Mouse (Mus musculus): ENCODE measurements around the gene Kdm4b.
A peak's percentile ranks its signal among the peaks of the same experiment; 100 is the strongest.

Kdm4b gene

DNA sequence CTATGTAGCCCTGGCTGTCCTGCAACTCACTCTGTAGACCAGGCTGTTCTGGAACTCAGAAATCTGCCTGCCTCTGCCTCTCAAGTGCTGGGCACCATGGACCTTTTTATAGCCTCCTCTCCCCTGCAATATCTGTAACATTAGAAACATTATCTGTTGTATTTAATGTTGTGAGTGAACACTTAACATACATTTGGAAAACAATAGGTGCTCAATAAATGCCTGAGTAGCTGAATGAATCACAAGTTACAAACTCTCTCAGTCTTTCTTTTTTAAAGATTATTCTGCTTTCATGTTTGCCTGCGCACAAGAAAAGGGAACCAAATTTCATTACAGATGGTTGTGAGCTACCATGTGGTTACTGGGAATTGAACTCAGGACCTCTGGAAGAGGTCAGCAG is 27.6 kb upstream of the Kdm4b start:
- DNase-seq (ENCODE audit: low spot score): no peak

DNA sequence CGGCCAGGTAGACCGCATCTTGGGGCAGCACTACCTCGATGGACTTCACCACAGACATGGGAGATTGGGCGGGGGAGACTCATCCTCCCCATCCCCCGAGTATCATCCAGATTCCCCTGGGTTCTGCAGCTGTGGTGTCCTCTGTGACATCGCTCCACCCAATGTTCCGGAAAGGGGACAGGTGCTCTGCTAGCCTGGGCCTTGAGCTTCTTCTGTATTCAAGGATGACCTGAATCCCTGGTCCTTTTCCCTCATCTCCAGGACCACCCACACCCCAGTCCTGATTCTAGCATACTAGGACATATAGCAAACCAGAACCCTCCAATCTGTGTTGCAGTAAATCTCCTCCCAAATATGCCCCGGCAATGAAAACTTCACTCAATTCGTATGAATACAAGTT is 25.7 kb upstream of the Kdm4b start, which contains the start of gene Arrdc5:
TSS of gene Arrdc5 (minus strand) at position 101 of the 400 bp plus-strand sequence.
- DNase-seq (ENCODE audit: low spot score): no peak

DNA sequence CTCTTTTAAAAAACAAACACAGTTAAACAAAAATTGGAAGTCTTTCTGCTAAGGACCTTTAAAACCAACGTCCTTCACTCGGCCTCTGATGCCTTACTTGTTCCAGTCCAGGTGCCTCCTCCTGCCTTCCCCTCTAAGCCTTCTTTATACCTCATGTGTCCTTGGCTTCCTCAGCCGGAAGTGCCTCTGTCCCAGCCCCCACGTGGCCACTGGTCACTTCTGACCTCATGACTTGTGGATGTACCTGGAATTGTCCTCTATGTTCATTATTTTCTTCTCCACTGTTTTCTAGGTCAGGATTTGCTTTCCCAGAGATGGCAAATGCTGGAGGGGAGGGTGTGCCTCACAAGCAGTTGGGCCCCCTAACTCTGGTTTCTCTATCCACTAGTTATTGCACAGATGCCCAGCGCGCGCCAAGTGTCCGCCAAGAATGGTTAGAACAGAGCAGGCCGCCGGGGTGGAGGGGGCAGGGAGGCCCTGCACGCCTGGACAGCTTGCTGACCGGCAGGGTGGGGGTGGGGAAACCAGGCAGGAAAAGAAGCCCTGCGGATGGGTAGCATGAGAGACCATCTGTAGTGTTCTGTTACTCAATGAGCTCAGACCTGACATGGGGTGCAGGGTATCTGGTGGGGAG is 23.4 kb upstream of the Kdm4b start:
- DNase-seq (ENCODE audit: low spot score): no peak

DNA sequence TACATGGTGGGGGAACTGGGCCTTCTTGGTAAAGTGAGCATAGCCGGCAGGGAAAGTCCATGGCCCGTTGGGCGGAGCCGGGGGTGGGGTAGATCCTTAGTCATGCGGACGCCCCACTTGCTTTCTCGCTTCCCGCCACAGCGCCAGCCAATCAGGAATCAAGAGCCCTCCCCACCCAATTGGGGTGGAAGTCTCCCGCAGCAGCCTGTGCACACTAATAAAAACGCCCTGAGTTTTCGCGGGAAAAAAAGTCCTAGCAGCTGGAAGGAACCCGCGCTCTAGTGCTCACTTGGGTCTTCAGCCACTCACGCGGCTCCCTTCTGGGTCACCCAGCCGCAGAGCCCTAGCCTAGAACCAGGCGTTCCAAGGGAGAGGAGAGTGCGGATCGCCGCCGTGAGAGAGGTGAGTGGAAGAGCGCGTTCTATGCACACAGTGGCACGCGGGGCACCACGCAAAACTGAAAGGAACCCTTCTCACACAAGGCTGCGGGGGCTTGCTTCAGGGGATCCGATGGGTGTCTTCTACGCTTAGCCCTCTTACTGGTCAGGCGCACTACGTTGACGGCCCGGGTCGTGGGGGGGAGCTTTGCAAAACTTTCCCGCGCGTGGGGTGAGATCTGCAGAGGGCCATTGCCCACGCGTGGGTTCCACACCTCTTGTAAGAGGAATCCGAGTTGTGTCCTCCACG is 22.6 kb upstream of the Kdm4b start, which contains the start of gene Uhrf1:
TSS of gene Uhrf1 (plus strand) at position 162 of the 687 bp plus-strand sequence.
- DNase-seq (ENCODE audit: low spot score): peak; percentile 86

DNA sequence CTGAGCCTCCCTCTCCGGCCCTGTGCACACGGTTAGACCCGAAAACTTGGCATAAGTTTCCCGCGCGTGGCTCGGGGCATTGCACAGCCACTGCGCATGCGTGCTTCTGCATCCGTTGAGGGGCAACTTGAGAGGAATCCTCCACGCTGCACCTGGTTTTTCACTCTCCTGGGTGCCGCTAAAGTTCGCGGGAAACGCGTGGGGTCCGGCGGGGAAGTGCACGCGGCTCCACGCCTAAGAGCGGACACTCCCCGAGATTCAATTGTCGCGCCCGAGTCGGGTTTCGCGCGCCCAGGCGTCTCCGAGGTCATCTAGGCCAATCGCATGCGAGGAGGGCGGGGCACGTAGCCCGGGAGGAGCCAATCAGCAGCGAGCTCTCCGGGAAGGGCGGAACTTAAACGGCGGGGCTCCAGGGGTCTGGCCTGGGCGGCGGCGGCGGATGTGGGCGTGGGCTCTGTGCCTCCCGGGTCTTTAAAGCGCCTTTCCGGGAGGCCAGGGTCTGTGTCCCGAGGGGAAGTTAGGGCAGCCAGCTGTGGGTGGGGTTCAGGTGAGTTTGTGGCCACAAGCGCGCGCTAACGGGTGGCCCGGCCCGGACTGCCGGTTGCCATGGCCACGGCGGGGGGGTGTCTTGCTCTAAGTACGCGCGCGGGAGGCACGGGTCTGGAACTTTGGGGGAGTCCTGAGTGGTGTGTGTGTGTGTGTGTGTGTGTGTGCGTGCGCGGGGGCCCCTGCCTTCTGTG is 21.8 kb upstream of the Kdm4b start:
- peak; percentile 97 for DNase-seq (ENCODE audit: low spot score)

DNA sequence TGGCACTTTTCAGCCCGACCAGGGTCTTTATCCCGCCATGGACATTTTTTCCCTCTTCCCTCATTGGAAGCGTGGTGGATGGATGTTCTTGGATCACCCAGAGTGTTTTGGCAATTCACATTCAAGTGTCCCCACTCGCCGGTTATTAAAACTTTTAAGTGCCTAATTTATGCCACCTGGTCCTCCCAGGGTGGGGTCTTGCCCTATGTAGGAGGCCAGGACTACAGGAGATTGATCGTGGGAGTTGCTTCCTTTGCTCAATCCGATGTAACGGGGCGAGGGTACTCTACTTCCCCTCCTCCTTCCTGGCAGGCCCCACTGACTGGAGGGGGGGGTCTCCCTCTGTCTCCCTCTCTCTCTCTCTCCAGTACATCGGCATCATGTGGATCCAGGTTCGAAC is 21.1 kb upstream of the Kdm4b start:
- DNase-seq (ENCODE audit: low spot score): no peak

DNA sequence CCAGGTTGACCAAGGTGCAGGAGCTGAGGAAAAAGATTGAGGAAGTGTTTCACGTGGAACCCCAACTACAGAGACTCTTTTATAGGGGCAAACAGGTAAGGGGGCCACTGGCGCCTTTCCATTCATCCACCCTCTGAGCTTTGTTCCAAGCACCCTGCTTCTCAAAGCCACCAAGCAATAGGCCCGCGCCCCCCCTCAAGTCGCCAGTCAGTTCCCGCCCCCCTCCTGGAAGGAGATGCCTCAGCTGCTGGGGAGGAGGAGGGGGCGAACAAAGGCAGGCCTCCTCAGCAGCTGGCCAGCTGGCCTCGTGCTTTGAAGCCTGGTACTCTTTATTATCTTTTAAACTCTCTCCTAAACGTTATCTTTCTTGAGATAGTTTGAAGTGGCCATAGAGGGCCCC is 20.7 kb upstream of the Kdm4b start:
- no peak for DNase-seq (ENCODE audit: low spot score)

DNA sequence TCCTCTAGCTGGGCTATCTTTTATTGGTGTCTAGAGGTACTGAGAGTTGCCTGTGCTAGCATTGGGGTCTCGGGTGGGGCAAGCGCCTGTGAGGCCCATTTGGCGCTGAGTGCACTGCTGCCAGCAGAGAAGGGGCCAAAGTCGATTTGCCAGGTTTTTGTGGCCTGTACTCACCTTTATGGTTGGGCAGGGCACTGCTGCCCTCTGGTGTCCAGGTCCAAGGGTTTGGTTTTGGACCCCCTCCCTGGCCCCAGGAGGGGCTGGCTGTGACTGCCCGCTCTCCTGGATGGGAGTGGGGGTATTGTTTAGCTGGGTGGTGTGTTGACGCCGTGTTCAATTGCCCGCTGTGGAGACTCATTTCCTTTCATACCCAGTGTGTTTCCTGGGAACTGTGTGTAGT is 20.0 kb upstream of the Kdm4b start:
- DNase-seq (ENCODE audit: low spot score): no peak

DNA sequence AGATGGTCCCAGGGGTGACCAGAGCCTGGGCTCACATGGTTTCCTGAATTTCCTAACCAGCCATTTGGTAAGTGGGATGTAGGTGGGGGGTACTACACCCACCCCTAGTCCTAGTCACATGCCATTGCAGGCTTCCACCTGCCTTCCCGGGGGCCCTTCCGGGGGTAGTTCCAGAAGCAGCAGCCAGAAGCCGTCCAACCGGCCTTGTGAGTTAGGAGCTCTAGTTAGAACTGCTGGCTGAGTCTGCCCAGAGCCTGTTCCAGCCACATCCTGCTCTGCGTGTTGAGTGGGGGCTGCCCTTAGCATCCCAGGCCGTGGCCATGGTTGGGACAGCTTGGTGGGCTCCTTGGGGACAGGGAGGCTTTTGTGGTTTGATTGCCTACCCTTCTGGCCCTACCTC is 17.8 kb upstream of the Kdm4b start:
- peak; percentile 27 for DNase-seq (ENCODE audit: low spot score)

DNA sequence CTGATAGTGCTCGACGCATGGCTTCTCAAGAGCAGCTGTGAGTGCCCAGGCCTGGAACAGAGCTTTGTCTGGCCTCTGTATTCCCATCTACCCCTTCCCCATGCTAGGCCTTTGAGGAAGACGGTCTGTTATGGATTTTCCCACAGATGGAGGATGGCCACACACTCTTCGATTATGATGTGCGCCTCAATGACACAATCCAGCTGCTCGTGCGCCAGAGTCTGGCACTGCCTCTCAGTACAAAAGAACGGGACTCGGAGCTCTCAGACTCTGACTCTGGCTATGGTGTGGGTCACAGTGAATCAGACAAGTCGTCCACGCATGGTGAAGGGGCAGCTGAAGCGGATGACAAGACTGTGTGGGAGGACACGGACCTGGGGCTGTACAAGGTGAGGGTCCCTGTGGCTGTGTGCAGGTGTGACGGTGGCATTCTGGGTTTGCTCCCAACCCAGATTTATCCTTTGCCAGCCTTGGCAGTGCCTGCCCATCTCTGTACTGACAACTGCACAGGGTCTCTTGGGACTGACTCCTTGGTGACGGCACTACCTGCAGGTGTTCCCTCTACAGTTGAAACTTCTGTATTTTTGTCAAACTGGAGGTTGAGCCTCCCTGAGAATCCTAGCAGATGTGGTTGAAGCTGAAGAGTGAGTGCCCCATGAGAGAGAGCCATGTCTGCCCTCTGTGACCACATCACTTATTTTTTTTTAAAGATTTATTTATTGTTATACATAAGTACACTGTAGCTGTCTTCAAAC is 16.5 kb upstream of the Kdm4b start:
- no peak for DNase-seq (ENCODE audit: low spot score)

DNA sequence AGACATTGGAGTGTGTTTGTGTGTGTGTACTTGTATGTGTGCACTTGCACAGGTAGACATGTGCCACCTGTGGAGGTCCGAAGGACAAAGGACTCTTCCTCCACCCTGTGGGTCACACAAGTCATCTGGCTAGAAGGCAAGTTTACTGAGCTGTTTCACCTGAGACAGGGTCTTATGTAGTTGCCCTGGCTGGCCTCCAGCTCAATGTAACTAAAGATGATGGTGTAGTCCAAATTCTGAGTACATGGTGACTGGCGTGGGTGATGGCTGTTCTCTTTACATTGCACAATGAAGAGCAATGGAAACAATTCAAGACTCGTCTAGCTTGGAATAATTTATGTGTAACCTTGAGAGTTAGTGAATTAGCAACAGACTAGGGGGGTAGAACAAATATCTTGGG is 1.4 kb upstream of the Kdm4b start:
- no peak for DNase-seq (ENCODE audit: low spot score)

DNA sequence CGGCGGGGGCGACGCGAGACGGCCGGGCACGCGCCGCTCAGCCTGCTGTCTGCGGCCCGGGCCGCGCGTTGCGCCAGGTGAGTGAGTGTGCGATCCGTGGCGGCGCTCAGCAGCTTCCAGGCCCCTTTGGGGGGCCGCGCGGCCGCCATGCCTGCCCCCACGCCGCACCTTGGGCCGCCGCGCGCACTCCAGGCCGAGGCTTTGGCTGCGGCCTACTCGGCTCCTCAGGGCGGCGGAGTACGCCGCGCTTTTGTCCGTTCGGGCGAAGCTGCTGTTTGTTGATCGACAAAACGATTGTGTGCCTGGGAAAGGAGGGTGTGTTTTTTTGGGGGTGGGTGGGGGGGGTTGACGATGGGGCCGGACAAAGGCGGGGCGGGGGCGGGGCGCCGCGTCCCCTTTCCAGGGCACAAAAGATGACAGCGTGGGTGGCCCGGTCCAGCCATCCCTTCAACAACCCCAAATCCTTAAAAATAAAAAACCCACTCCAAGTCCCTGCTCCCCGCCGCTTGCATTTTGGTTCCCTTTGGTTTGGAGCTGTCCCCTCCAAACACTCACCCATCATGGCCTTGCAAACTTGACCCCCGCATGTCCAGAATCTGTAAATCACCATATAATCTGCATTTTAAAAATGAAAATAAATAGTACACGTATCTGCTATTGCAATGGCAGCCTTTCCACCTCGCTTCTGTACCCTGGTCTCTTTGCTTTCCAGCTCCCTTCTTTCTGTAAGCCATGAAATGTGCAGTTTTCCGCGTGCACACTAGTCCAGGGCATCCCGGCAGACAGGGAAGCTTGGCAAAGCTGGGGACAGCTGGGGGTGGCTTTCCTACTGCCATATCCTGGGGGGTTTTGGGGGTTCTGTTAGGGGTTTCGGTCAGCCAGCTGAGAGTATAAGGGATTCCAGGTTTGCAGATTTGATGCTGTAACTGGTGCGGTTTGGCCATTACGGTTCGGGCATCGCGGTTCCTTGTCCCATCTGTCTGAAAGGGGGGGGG is 588 bp downstream of the Kdm4b start:
- DNase-seq (ENCODE audit: low spot score): peak; percentile 27

DNA sequence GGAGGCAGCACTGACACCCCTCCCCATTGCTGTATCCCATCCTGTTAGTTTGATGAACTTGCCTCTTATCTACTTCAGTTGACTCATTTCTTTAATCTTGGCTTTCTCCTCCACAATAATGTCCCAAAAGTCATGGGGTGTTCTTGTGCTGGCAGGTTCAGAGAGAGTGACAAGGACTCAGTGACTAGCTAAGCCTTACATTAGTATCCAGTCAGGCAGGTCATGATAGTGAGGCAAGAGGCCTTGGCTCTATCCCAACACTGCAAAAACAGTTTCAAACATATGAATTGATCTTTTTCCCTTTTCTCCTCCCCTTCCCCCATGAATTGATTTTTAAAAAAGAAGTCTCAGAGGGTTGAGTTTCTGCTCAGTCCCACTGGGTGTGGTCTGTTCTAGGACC is 3.4 kb downstream of the Kdm4b start:
- DNase-seq (ENCODE audit: low spot score): no peak

DNA sequence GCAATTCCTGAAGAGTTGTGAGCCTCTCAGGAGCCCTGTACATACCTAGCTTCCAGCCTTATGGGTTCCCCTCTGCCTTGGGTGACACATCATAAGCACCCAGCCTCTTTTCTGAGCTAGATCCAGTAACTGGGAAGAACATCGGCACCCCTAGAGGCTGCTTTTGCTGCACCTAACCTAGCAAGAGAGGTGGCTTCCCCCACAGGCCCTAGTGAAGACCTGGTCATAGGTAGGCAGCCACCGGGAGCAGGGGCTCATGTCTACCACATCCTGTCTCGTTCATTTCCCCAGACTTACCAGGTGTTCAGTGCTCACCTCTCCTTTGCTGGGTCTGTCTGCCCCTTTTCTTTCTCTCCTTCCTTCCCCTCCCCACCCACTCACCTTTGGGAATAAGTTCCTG is 4.5 kb downstream of the Kdm4b start:
- DNase-seq (ENCODE audit: low spot score): no peak

DNA sequence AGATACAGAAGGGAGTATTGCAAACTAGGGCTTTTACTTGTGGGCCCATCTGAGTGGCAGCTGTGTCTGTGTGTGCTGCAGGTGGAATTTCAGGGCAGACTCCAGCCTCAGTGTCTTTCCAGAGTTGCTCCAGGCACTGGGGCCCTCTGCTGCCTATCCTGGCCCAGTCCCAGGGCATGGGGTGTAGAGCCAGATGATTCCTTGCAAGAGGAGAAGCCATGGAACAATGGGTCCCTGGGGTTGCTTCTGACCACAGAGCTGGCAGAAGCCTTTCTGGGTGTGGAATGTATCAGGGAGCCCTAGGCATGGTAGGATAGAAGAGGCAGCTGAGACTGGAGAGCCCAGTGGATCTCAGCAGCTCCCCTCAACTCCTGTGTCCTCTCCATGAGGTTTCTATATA is 5.4 kb downstream of the Kdm4b start:
- DNase-seq (ENCODE audit: low spot score): no peak

DNA sequence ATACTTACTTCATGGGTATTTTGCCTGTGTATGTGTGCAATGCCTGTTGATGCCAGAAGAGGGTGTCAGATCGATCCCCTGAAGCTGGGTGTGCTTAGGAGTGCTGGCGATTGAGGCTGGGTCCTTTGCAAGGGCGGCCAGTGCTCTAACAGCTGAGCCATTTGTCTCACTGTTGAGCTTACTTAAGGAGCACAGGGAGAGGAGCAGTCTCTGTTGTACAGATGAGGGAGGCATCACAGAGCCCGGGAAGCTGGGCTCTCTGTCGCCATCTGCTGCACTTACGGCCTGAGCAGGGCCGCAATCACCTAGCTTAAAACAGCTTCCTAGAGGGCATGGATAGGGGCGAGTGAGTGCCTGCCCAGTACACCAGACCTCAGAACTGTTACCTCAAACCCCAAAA is 7.1 kb downstream of the Kdm4b start:
- no peak for DNase-seq (ENCODE audit: low spot score)

DNA sequence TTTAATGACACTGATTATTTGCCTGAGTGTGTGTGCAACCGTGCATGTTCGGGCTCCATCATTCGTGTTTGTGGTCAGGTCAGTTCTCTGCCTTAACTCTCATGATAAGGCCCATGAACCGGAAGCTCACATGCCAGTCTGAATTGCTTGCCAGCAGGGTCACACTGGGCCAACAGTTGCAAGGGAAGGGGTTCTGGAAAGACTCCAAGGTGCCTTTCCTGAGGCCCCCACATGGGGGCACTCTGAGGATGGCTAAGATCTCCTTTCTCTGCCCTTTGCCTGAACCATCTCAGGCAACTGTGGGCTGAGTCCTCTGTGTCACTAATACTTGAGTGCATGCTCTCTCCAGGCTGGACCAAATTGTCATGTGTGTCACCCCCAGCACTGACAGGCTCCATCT is 11.3 kb downstream of the Kdm4b start:
- DNase-seq (ENCODE audit: low spot score): no peak

DNA sequence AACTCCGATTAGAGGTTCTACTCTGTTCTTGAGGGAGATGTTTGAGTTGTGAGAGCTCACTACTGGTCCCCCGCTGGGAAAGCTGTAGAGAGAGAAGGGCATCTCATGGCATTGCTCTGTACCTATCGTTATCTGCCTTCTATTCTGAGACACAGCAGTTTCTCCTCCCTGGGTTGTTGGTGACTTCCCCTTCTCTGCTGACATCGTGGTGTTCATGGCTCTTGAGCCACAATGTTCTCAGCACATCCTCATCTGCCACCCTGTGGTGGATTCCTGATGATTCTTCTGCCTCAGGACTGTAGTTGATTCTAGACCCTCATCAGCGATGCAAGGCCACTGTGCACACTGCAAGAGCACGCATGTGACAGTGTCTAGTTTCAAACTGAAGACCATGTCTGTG is 11.9 kb downstream of the Kdm4b start:
- DNase-seq (ENCODE audit: low spot score): no peak

DNA sequence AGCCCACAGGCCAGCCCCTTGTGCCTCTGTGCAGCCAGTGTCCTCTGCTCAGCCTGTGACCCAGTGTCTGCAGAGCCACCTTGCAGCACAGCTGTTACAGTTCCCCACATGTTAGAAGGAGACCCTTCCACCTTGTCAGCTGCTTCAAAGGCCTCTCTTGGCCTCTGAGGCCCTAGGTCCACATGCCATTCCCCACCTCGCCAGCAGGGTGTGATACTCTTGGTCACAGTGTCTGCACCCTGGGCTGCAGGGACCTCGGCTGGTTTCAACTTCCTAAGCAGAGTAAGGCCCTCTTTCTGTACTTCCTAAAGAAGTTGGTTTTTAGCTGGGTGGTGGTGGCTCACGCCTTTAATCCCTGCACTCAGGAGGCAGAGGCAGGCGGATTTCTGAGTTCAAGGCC is 13.0 kb downstream of the Kdm4b start:
- DNase-seq (ENCODE audit: low spot score): no peak

DNA sequence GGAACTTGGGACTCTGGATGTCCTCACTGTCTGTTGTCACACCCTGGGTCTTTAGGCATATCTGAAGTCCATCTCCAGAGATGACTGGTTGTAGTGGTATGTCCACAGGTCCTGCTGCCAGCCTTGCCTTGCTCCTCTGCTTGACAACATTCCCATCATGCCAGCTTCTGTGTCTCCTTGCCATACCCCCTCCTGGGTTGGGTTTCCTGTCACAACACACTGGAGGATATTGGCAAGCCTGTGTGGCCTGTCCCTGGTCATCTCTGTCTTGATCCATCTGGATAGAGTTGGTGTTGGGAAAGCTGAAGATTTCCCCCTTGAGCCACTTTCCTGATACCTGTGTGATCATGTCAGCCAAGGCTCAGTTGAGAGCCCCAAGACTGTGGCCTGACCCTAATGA is 14.9 kb downstream of the Kdm4b start:
- no peak for DNase-seq (ENCODE audit: low spot score)

DNA sequence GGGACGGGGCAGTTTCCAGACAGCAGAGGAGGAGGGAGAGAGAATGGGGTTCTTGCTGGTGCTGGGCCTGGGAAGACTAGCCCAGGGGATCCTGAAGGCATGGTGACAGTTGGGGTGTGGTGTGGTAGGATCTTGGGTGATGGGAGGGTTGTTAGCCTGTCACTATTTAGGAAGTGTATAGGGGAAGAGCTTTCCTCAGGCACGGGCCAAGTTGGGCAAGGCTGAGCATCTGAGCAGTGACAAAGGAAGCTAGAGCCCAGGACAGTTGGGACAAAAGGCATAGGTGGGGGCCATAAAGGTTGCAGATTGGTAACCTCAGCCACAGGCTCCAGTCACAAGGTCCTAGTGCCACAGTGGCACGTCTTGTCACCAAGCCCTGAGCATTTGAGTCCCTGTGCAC is 17.6 kb downstream of the Kdm4b start:
- DNase-seq (ENCODE audit: low spot score): no peak

All from testis, postnatal 14 days (tissue).